ENCODE assay signal across 20 mouse cellular contexts in genomic region chr7:34820554-34820953, GRCm38 (mm10). TPM values are rescaled to one million over a fixed set of nuclear protein-coding genes. Genes with fewer than 3 reads are reported as not detected.
DNase-seq lines count a peak whose midpoint lies in the region; ATAC-seq and TF ChIP-seq lines count a peak whose summit lies in the region.
"Had no signal": no experiment of that assay in that cellular context is flagged by ENCODE, and none has a peak within 500 bp of the region (broad histone marks: within the 10 kb centered on the region; RNA-seq: fewer than 3 reads in every experiment).

No protein-coding gene starts in this region.

- H3K9me3 ChIP-seq in forebrain, postnatal 0 days (ENCODE audit: low read length) = no peaks in the 10 kb centered on the region
- no peaks in the 10 kb centered on the region for H3K9me3 ChIP-seq in forebrain, embryonic 13.5 days (replicated peaks)
- H3K9me3 ChIP-seq: embryonic facial prominence, embryonic 13.5 days; heart, embryonic 15.5 days; stomach, embryonic 15.5 days had no signal

- no peak overlapping the region for H3K27ac ChIP-seq in forebrain, postnatal 0 days (ENCODE audit: low read depth, low read length)
- no peak overlapping the region for H3K27ac ChIP-seq in forebrain, embryonic 13.5 days
- H3K27ac ChIP-seq: embryonic facial prominence, embryonic 13.5 days; heart, embryonic 15.5 days; hindbrain, embryonic 14.5 days; left cerebral cortex, adult 2 months; macrophage; stomach, embryonic 15.5 days had no signal

- ATAC-seq in forebrain, postnatal 0 days = peak; percentile 47; the same call in 1 of the 2 replicates
- no peak for ATAC-seq in forebrain, embryonic 13.5 days
- no peak for ATAC-seq in CD4-positive, CD25-positive, alpha-beta regulatory T cell, adult 4 months

- no peak overlapping the region for H3K9ac ChIP-seq in forebrain, postnatal 0 days
- H3K9ac ChIP-seq in forebrain, embryonic 13.5 days = no peak overlapping the region
- H3K9ac ChIP-seq: embryonic facial prominence, embryonic 13.5 days; heart, embryonic 15.5 days; hindbrain, embryonic 14.5 days; stomach, embryonic 15.5 days had no signal

- 29% methylated on average over 6 of the region's 6 CpGs for WGBS in forebrain, postnatal 0 days
- WGBS in forebrain, embryonic 13.5 days = 48% methylated on average over 6 of the region's 6 CpGs

- H3K36me3 ChIP-seq in forebrain, postnatal 0 days (ENCODE audit: insufficient read depth) = no peaks in the 10 kb centered on the region
- H3K36me3 ChIP-seq in forebrain, embryonic 13.5 days (ENCODE audit: poor library complexity, severe bottlenecking) = no peaks in the 10 kb centered on the region
- H3K36me3 ChIP-seq: embryonic facial prominence, embryonic 13.5 days; heart, embryonic 15.5 days; stomach, embryonic 15.5 days had no signal

- no peak for TF ChIP-seq CTCF in forebrain, postnatal 0 days (IDR thresholded peaks at IDR 0.05; ENCODE audit: low read depth)

- H3K4me3 ChIP-seq in forebrain, postnatal 0 days (ENCODE audit: low read depth, low read length) = no peak overlapping the region
- H3K4me3 ChIP-seq in forebrain, embryonic 13.5 days = no peak overlapping the region
- H3K4me3 ChIP-seq: embryonic facial prominence, embryonic 13.5 days; heart, embryonic 15.5 days; left cerebral cortex, adult 2 months; stomach, embryonic 15.5 days had no signal

- no peaks in the 10 kb centered on the region for H3K4me1 ChIP-seq in forebrain, postnatal 0 days (ENCODE audit: insufficient read depth)
- H3K4me1 ChIP-seq in forebrain, embryonic 13.5 days = 0 out of 2 replicates have a peak, but pooled peaks cover 12% of the 10 kb centered on the region
- H3K4me1 ChIP-seq: heart, embryonic 15.5 days; stomach, embryonic 15.5 days had no signal

- no peak overlapping the region for H3K4me2 ChIP-seq in forebrain, postnatal 0 days (ENCODE audit: low read depth)
- no peak overlapping the region for H3K4me2 ChIP-seq in forebrain, embryonic 13.5 days
- H3K4me2 ChIP-seq: embryonic facial prominence, embryonic 13.5 days; heart, embryonic 15.5 days; hindbrain, embryonic 14.5 days; stomach, embryonic 15.5 days had no signal

- DNase-seq in forebrain, postnatal 0 days = peak; percentile 34
- DNase-seq in layer of hippocampus, adult 9-11 months = peak; percentile 35
- DNase-seq in layer of hippocampus, postnatal 25 days (ENCODE audit: extremely low spot score in 1 of 2, low spot score in 1 of 2) = no peak
- peak; percentile 44 for DNase-seq in brain, adult 2 months (ENCODE audit: low read depth, low spot score)
- DNase-seq in kidney, postnatal 10 days = peak; percentile 43
- DNase-seq in neural tube, embryonic 10.5 days (ENCODE audit: extremely low spot score, low spot score) = no peak
- DNase-seq: adrenal gland, postnatal 25 days; B cell, adult 2 months; cerebellum, postnatal 10 days; lung, adult 2 months; spleen, adult 18-20 months had no signal

- no peaks in the 10 kb centered on the region for H3K27me3 ChIP-seq in forebrain, postnatal 0 days (ENCODE audit: insufficient read depth, low read length)
- no peaks in the 10 kb centered on the region for H3K27me3 ChIP-seq in forebrain, embryonic 13.5 days
- H3K27me3 ChIP-seq: embryonic facial prominence, embryonic 13.5 days; heart, embryonic 15.5 days; stomach, embryonic 15.5 days had no signal

RNA-seq across cellular contexts. Expression of gene Chst8, which starts 8.0 kb away (rescaled TPM):
- total RNA-seq in forebrain, postnatal 0 days (2014; rRNA removed) = 17.6 and 22.2 TPM in 2 replicates
- polyA plus RNA-seq in forebrain, postnatal 0 days (2015; fragmentation: Nextera tagmentation; extraction: Ambion mirVana) = 10.8 and 14.2 TPM in 2 replicates
- 9.7 and 16.4 TPM in 2 replicates for polyA plus RNA-seq in forebrain, embryonic 13.5 days (2015; fragmentation: Nextera tagmentation; extraction: Ambion mirVana)
- 10 to 100 TPM; 31.6 to 34.7 TPM for total RNA-seq in layer of hippocampus, postnatal 25 days (2021)
- under 1 TPM in 1 of 2 experiments, not detected in 1; 0.15 TPM for polyA plus RNA-seq in CD4-positive, CD25-positive, alpha-beta regulatory T cell, adult 4 months (2017; shearing (Covaris generic))
- total RNA-seq: monocyte, adult 5-6 weeks had no signal
- polyA plus RNA-seq: macrophage had no signal

Comparison
In these comparisons a context has a peak if more than half of its experiments do, and no peak if none do; other contexts are left out.
1. DNase-seq: peak in forebrain, postnatal 0 days (single experiment), layer of hippocampus, adult 9-11 months (single experiment), brain, adult 2 months (single experiment) and kidney, postnatal 10 days (single experiment); none in layer of hippocampus, postnatal 25 days (0 of 2) and neural tube, embryonic 10.5 days (single experiment).